Comparison of ENCODE assay signal across 20 mouse cellular contexts in the genomic region with DNA sequence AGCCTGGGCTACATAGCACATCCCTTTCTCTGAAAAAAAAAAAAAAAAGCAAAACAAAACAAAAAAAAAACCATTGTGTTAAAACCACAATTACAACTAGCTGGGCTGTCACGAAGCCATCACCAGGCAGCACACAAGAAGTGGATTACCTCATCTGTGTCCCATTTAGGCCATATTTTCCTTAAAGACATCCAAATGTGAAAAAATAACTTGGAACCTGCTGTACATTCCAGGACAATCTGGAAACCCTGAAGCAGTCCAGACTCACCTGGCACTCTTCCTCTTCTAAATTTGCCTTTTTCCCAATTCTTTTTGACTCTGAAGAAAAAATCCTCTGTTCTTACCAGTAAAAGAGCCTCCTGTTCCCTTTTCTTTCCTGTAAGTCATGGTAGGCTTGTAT.
"Had no signal": no experiment of that assay in that cellular context is flagged by ENCODE, and none has a peak within 500 bp of the region (broad histone marks: within the 10 kb centered on the region; RNA-seq: fewer than 3 reads in every experiment).

No protein-coding gene starts in this region.

- H3K27me3 ChIP-seq: liver, embryonic 12.5 days; liver, embryonic 15.5 days; lung, embryonic 15.5 days; megakaryocyte, embryonic 14.5 days; midbrain, embryonic 13.5 days had no signal

- H3K27ac ChIP-seq: kidney, postnatal 0 days; left cerebral cortex, adult 2 months; liver, embryonic 12.5 days; liver, embryonic 15.5 days; lung, embryonic 15.5 days; midbrain, embryonic 10.5 days; midbrain, embryonic 13.5 days had no signal

- H3K36me3 ChIP-seq: liver, embryonic 12.5 days; liver, embryonic 15.5 days; lung, embryonic 15.5 days; midbrain, embryonic 10.5 days; midbrain, embryonic 13.5 days had no signal

- DNase-seq: kidney, adult 2 months; kidney, postnatal 25 days; layer of hippocampus, postnatal 36 days; left cerebral cortex, postnatal 4 days; liver; lung, adult 18-20 months; lung, postnatal 10 days; lung, postnatal 36 days; thymus, adult 2 months; thymus, postnatal 14 days; thymus, postnatal 4 days had no signal

- H3K4me1 ChIP-seq: liver, embryonic 15.5 days had no signal

- H3K4me2 ChIP-seq: liver, embryonic 12.5 days; liver, embryonic 15.5 days; lung, embryonic 15.5 days; midbrain, embryonic 13.5 days had no signal

- H3K4me3 ChIP-seq: left cerebral cortex, adult 2 months; liver, embryonic 12.5 days; liver, embryonic 15.5 days; lung, embryonic 15.5 days; megakaryocyte, embryonic 14.5 days; midbrain, embryonic 10.5 days; midbrain, embryonic 13.5 days had no signal

- ATAC-seq: liver, embryonic 12.5 days; midbrain, embryonic 13.5 days; midbrain, embryonic 16.5 days had no signal

- H3K9ac ChIP-seq: liver, embryonic 12.5 days; liver, embryonic 15.5 days; lung, embryonic 15.5 days; midbrain, embryonic 13.5 days had no signal

- H3K9me3 ChIP-seq: liver, embryonic 12.5 days; liver, embryonic 15.5 days; lung, embryonic 15.5 days; megakaryocyte, embryonic 14.5 days; midbrain, embryonic 10.5 days; midbrain, embryonic 13.5 days had no signal
